Mouse (Mus musculus) CD4-positive naive resting alpha-beta T cell, adult 57 days (primary cell): ENCODE measurements around the gene Nid1. TPM values are rescaled to one million over a fixed set of nuclear protein-coding genes. Genes with fewer than 3 reads are reported as not detected.

ENCODE experiments used
- total RNA-seq: library from RNA; stranded (reverse); gene quantifications from one replicate; pipeline ENCODE4 v1.2.4, GENCODE M21; 2023

Gene Nid1
- total RNA-seq: 0.86 TPM

GRCm38 (mm10) chr13:13437460-13438015, at the start of gene Nid1:
Nid1 (plus strand) TSS chr13:13437551.

GRCm38 (mm10) chr13:13393228-13394095, 43.9 kb upstream of the Nid1 start, which contains the start of gene Gpr137b:
Gpr137b (minus strand) TSS chr13:13394014.

Other genes with a start within 250 kb of the Nid1 start
- gene Gpr137b, start 43.5 kb upstream of the Nid1 start, total RNA-seq: 4.4 TPM
- 85.5 TPM for gene Lyst, start 152.8 kb downstream of the Nid1 start, total RNA-seq